Mouse (Mus musculus) retina, adult 2 months (tissue): ENCODE data around the gene Sox15.
"Not testable (repeated sequence)": the region's sequence is repeated elsewhere in the genome, so short reads cannot be mapped to it uniquely, and the experiment has no call there.

ENCODE experiments used
- DNase-seq: peaks from one replicate; pipeline ENCODE4 v3.0.0-alpha.2; 2012; ENCODE audit warnings: low read depth, low spot score

The Sox15 gene

DNA sequence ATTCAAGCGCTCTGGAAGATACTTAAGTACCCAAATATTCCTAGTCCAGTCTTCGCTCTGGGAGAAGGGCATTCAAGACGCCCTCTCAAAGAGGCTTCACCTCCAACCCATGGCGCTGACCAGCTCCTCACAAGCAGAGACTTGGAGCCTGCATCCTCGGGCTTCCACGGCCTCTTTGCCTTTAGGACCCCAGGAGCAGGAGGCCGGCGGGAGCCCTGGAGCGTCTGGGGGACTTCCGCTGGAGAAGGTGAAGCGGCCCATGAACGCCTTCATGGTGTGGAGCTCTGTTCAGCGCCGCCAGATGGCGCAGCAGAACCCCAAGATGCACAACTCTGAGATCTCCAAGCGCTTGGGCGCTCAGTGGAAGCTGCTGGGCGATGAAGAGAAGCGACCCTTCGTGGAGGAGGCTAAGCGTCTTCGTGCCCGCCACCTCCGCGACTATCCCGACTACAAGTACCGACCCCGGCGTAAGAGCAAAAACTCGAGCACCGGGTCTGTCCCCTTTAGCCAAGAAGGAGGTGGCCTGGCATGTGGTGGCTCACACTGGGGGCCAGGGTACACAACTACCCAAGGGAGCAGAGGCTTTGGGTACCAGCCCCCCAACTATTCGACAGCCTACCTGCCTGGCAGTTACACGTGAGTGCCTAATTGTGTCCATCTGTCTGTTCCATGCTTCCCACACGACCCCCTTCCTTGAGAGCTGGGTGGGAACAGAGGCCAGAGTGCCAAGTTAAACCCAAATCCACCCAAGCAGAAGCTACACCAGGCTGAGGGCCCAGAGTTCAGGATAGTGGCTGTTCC, at the start of gene Sox15:
TSS of gene Sox15 (plus strand) at position 51 of the 801 bp plus-strand sequence.
- peak; percentile 47 for DNase-seq

DNA sequence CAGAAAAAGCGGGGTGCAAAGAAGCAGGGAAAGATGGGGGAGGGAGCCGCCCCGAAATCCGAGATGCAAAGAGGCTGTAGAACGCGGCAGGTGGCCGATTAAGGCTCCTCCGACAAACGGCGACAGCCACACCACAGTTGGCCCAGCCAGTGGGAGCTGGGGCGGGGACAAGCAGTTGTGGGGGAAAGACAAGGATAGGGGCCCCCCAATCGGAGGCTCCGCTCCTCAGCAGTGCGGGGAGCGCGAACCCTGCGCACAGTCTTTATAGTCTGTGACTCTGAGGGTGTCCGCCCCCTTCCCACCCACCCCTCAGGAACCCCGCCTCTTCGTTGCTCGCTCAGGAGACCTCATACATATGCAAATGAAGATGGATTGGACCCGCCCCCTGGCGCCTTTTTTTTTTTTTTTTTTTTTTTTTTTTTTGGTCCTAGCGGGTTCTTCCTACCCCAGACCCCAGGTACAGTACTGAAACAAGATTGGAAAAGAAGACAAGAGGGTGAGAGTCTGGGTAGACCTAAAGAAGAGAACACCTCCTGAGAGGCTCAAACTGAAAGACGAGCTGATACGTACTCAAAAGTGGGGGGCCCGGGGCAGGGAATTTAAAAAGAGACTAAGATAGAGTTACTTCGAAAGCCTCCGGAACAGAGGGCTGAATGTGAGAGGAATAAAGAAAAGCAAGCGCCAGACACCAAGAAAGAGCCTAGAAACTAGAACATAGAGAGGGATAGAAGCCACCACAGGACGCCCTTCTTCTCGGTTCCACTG, 49.2 kb upstream of the Sox15 start, which contains the start of gene Atp1b2:
TSS of gene Atp1b2 (minus strand) at position 217 of the 765 bp plus-strand sequence.
- peak; percentile 86 for DNase-seq

DNA sequence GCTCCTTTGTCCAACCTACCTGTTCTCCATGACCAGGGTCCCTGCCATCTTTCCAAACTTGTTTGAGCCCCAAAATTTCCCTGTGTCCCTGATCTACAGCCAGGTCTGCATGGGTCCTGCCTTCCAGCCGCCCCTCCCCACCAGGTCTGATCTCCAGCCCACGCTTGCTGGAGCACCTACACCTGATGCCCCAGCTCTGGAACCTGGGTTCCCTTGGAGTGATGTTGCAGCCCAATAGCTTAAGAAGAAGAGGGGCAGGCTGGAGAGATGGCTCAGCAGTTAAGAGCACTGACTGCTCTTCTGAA, 48.7 kb upstream of the Sox15 start:
- DNase-seq: no peak

DNA sequence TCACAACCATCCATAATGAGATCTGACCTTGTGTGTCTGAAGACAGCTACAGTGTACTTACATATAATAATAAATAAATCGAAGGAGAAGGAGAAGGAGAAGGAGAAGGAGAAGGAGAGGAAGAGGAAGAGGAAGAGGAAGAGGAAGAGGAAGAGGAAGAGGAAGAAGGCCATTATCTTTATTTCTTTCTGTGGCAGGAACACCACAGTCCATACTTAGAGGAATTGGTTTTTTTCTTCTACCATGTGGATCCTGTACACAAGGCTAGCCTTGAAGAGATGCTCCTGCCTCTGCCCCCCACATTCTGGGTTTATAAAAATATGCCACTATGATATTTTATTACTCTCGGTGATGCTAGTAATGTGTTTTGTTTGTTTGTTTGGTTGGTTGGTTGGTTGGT, 48.3 kb upstream of the Sox15 start:
- no peak for DNase-seq

DNA sequence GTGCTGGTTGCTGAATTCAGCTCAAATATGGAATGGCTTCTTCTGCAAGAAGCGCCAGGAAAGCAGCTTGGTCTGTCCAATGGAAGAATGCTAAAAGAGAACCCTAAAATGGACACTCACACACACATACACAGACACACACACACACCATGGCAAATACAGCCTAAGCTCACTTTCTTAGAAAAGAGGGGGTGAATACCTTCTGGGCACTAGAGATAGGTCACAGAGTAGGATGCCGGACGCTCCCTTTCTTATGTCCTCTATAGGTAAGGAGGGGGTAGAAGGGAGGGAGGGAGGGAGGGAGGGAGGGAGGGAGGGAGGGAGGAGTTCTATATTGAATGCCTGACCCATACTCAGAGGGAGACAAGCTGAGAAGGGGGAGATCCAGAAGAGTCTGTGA, 46.6 kb upstream of the Sox15 start:
- no peak for DNase-seq

DNA sequence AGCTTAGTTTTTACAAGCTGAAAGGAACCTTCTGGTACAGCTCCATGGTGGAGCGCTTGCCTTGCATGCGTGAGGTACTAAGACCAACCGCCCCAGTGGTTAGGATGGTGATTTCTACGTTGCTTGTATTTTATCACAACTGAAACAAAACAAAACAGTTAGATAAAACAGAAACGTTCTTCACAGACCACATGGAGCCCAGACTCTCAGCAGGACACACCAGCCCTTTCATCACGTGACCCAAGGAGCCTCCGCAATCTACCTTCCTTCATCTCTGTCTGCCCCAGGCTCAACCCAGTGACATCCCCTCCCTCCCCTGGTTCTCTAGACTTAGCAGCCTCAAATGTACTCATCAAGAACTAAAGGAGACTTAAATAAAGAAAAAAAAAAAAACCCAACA, 45.7 kb upstream of the Sox15 start:
- no peak for DNase-seq

DNA sequence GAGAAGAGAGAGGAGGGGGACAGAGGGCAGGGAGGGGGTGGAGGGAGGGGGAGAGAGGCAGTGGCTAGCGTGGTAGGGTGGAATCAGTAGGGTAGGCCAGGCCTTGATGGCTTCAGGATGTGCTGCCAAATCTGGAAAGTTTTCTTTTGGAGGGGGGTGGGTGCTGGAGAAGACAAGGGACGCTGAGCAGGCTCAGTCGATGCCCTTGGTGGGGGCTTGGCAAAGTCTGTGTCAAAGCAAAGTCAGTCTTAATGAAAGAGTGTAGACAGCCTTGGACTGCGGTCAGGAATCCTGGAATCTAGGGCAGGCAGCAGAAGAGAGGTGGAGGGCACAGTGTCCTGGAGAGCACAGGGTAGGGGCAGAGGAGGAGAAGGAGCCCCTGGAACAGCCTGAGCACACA, 44.2 kb upstream of the Sox15 start:
- DNase-seq: no peak

DNA sequence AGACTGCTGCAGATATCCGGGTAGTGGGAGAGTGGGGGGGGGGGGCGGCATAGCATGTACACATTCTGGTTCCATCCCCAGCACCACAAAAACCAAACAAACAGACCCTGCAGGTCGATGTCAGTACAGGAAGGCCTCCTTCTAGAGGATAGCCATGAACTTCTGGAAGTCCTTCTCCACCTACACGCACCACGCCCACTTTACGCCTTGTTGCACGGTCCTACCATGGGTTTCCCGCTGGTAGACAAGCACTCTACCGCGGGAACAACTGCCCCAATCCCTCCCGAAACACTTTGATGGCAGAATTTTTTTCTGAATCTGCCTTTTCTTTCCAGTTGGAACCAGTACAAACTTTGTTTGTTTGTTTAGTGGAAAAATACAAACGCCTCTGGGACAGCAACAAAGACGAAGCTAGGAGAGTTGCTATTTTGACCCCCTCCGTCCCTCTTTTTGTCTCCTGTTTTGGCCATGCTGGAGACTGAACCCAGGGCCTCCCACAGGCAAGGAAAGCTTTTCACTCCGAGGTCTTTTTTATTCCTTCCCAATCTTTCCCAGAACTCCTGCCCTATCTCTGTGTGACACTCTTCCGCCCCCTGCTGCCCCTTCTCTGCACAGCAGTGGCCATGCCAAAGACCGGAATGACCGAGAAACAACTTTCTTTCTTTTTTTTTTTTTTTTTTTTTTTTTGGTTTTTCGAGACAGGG, 41.4 kb upstream of the Sox15 start:
- no peak for DNase-seq

DNA sequence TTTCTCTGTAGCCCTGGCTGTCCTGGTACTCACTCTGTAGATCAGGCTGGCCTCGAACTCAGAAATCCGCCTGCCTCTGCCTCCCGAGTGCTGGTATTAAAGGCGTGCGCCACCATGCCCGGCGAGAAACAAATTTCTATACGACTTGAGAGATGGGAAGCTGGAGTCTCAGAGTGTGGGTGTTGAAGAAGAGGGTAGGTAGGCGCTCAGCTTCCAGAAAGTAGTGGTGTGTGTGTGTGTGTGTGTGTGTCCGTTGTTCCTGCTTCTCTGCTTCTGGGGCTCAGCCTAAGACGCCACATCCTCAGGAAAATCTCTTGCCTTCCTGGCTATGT, 40.9 kb upstream of the Sox15 start:
- DNase-seq: not testable (repeated sequence)

DNA sequence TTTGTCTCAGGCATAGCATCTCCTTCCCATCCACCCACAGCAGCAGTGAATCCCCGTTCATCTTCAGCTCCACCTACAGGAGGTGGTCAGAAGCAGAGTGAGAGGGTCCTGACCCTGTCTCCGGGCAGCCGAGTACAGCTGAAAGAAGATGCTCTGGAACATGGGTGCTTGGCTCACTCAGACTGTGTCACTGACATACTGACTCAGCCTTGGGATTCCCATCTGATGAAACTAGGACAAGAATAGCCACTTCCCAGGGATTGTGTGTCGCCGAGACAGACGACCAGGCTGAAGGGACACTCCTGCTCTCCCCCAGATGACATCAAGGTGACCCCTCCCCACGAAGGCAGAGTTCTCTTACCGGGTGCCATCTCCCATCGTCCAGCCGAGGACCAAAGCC, 38.3 kb upstream of the Sox15 start:
- no peak for DNase-seq

DNA sequence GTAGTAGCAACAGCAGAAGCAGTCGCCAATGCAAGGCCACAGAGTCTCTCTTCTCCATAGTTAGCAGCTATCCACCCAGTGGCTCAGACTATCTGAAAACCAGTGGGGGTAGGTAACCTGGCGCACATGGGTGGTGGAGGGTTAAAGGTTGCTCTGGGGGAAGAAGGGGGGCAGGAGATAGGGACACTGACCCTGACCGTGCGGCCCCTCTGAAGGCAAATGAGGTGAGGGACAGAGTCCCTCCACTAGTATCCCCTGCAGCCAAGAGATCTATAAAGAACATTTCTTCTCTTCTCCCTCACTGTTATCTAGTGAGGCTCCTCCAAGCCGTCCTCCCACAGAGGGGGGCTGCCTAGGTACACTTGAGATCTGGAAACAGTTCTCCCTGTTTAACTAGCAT, 37.3 kb upstream of the Sox15 start, which contains the start of gene Shbg:
TSS of gene Shbg (minus strand) at position 101 of the 400 bp plus-strand sequence.
- no peak for DNase-seq

DNA sequence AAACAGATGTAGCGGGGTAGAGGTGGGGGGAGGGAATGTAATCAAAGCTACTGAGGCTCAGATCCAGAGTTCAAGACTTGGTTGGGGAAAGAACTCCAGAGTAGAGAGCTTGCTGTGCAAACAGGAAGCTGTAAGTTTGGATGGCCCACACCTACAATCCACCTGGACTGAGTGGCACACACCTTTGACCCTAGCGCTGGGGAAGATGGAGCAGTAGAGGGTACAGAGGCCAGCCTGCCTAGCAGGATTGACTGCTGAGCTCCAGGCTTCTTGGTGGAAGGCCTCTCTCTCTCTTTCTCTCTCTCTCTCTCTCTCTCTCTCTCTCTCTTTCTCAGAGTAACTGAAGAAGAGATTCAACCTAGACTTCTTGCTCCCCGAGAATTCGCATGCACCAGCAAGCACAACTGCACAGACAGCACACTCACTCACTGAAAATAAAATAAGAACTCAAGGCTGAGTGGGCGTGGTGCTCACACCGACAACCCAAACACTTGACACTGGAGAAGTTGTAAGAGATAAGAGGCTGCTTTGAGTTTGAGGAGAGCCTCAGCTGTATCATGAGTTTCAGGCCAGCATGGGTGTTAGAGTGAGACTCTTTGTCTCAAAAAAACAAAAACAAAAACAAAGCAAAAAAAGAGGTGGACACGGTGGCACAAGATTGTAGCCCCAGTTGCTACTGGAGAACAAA, 34.6 kb upstream of the Sox15 start:
- no peak for DNase-seq

DNA sequence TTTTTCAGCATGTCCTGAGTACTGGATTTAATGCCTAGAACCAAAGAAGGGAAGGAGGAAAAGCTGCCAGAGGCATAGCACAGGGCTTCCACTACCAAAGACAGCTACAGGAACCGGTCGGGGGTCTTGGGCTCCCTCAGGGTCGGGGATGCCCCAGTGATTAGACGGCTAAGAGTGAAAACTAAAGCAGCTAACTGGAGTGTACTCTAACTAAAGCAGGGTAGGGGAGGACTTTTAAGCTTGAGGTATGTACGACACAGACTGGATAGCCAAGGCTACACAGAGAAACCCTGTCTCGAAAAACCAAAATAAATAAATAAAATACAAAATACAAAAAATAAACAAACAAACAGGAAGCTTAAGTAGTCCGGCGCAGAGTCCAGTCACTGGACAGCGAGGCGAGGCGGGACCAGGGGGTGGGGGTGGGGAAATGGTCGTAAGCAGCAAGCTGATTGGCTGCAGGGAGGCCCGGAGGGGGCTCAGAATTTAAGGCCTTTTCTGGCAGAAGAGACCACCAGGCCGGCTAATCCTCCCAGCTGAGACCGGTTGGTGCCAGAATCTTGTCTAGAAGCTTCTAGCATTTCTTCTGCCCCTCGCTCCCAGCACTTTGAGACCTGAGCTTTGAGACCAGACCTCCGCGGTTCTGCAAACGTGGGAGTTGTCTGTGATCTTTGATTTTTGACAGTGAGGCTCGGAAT, 33.4 kb upstream of the Sox15 start, which contains the start of gene Sat2:
TSS of gene Sat2 (plus strand) at position 454 of the 698 bp plus-strand sequence.
- no peak for DNase-seq

DNA sequence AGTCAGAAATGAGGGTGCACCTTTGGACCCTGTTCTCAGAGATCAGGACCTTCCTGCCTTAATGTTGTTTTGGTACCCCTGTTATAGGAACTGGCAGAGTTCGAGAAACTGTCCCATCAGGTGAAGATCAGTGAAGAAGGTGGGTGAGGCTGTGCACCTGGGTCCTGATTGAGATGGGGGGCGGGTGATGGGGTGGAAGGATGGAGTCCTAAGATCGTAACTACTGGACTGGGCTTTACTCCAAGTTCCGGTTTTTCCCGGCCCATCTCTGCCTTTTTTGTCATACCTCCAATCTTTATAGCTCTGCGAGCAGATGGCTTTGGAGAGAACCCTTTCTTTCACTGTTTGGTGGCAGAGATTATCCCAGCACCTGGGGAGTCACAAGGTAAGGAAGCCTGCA, 32.7 kb upstream of the Sox15 start:
- no peak for DNase-seq

DNA sequence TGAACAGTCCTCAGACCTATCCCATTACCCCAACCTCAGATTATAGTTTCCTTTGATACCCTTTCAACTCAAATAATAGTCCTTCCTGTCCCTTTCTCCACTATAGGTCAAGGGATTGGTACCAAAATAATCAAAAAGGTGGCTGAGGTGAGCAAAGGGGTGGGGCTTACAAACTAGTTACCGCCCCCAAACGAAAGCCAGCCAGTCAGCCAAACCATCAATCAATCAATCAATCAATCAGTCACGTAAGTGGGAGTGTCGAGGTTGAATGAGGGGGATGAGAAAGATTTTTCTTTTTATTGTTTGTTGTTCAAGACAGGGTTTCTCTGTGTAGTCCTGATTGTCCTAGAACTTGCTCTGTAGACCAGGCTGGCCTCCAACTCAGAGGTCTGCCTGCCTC, 32.1 kb upstream of the Sox15 start:
- no peak for DNase-seq

DNA sequence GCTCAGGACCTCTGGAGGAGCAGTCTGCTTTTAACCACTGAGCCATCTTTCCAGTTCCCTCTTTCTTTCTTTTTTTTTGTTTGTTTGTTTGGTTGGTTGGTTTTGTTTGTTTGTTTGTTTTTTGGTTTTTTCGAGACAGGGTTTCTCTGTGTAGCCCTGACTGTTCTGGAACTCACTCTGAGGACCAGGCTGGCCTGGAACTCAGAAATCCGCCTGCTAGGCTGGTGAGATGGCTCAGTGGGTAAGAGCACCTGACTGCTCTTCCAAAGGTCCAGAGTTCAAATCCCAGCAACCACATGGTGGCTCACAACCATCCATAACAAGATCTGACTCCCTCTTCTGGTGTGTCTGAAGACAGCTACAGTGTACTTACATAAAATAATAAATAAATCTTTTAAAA, 30.8 kb upstream of the Sox15 start:
- DNase-seq: not testable (repeated sequence)

DNA sequence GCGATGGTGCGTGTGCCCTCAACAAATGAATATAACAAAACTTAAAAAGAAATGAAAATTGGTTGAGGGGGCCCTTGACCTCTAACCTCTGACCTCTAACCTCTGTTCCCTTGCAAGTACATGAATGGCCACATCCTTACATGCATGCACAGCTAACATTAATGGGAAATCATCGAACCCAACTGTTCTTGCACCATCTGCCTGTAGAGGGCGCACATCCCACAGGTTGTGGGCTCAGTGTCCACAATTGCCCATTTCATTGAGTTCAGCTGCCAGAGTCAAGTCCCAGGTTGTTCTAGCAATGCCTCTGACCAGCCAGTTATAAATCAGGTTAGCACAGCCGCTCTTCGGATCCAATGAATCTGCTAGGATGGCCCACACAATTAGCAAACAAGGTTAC, 26.8 kb upstream of the Sox15 start:
- no peak for DNase-seq

DNA sequence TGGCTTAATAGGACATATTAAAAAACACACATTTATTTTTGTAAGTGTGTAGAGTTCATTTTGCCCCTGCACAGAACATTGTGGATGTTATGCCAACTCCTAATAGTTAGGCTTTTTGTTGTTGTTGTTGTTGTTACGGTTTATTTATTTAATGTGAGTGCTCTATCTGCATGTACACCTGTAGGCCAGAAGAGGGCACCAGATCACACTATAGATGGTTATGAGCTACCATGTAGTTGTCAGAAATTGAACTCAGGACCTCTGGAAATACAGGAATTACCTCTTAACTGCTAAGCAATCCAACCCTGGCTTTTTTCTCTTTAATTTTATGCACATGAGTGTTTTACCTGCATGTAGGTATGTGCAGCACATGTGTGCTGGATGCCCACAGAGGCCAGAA, 25.3 kb upstream of the Sox15 start:
- no peak for DNase-seq

DNA sequence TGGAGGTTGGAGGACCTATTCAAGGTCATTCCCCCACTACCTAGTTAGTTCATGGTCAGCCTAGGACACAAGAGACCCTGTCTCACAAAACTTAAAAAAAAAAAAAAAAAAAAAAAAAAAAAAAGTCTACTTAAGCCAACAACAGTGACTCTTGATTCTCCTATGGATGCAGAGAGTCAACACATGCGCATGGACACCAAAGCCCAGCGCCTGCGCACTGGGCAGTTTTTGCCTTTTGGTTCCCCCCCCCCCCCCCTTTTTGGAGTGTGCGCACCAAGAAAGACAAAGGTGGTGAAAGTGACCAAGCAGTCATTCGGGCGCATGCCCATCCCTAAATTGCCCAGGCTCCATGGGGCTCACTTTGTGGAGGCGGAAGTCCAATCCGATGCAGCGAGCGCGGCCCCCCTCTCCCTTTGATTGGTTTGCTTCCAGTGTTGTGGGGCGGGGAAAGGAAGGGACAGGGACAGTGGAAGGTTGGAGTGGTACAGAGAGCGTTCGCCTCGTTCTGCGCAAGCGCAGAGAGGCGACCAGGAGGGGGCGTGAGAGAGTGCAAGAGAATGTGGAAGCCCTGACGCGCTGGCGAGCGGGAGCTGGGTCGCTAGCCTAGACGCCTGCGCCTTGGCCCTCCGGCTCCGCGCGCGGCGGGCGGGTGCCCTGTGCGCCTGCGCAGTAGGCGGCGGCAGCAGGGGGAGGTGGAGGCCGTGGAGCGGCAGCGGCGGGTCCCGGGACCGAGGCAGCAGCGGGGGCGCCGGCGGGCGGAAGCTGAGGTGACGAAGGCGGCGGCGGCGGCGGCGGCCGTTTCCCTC, 22.6 kb upstream of the Sox15 start, which contains the start of gene Fxr2:
TSS of gene Fxr2 (plus strand) at position 707 of the 806 bp plus-strand sequence.
- peak; percentile 100 for DNase-seq

DNA sequence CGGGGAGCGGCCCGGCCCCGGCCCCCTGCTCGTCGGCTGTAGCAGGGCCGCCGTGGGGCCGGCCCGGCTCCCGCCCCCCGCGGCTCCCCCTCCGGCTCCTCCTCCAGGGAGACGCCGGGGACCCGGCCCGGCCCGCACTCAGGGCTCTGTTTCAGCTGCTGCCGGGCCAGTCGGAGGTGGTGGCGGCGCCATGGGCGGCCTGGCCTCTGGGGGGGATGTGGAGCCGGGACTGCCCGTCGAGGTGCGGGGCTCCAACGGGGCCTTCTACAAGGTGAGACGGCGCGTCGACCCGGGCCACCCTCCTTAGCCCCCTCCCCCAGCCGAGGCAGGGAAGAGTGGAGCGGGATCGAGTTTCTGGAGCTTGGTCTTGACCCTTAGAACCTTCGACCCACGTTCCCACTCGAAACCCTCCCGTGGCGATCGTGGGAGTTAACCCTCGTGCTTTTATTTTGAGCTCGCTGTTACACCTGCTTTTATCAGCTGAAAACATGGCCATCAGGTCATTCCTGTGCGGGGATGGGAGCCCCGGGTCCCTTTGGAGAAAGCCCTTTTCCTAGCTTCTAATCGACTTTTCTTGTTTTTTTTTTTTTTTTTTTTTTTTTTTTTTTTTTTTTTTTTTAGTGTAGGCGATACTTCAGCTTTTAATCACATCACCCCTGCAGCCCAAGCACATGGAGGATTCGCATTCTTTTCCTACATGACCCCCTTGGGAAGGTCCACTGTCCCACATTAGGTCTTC, 21.8 kb upstream of the Sox15 start:
- no peak for DNase-seq
